Comparison of ENCODE assay signal across 11 mouse cellular contexts in genomic region chr9:102194063-102194462, GRCm38 (mm10).
DNase-seq lines count a peak whose midpoint lies in the region; ATAC-seq and TF ChIP-seq lines count a peak whose summit lies in the region.
"Had no signal": no experiment of that assay in that cellular context is flagged by ENCODE, and none has a peak within 500 bp of the region (broad histone marks: within the 10 kb centered on the region; RNA-seq: fewer than 3 reads in every experiment).

No protein-coding gene starts in this region.

- no peaks in the 10 kb centered on the region for H3K79me2 ChIP-seq in liver, adult 2 months (ENCODE audit: control insufficient read depth, insufficient read depth, low read length)

- peaks cover 79% of the 10 kb centered on the region for H3K4me1 ChIP-seq in forebrain, embryonic 10.5 days
- peaks cover 14% of the 10 kb centered on the region; the same call in 1 of the 2 replicates for H3K4me1 ChIP-seq in forebrain, postnatal 0 days (ENCODE audit: insufficient read depth)
- 0 out of 2 replicates have a peak, but pooled peaks cover 1% of the 10 kb centered on the region for H3K4me1 ChIP-seq in liver, adult 2 months (ENCODE audit: control insufficient read depth, insufficient read depth, low read length)
- H3K4me1 ChIP-seq in hindbrain, postnatal 0 days (ENCODE audit: insufficient read depth, low read length), result peaks cover 10% of the 10 kb centered on the region
- H3K4me1 ChIP-seq: liver, embryonic 15.5 days had no signal

- no peaks in the 10 kb centered on the region for H3K9me3 ChIP-seq in forebrain, embryonic 10.5 days
- H3K9me3 ChIP-seq in forebrain, postnatal 0 days (ENCODE audit: low read length), result no peaks in the 10 kb centered on the region
- no peaks in the 10 kb centered on the region for H3K9me3 ChIP-seq in hindbrain, postnatal 0 days (ENCODE audit: low read length)
- H3K9me3 ChIP-seq: liver, embryonic 15.5 days had no signal

- TF ChIP-seq POLR2A in liver, adult 2 months (IDR thresholded peaks at IDR 0.05; ENCODE audit: extremely low read depth, insufficient read depth, low read length), result no peak

- H3K27ac ChIP-seq in forebrain, embryonic 10.5 days, result peak overlapping the region; percentile 87
- H3K27ac ChIP-seq in forebrain, postnatal 0 days (ENCODE audit: low read depth, low read length), result no peak overlapping the region
- no peak overlapping the region for H3K27ac ChIP-seq in liver, adult 2 months (replicated peaks; ENCODE audit: insufficient read depth, low read depth, low read length)
- H3K27ac ChIP-seq in hindbrain, postnatal 0 days, result no peak overlapping the region
- H3K27ac ChIP-seq: liver, embryonic 15.5 days had no signal

- no peak overlapping the region for H3K4me3 ChIP-seq in forebrain, embryonic 10.5 days
- no peak overlapping the region for H3K4me3 ChIP-seq in forebrain, postnatal 0 days (ENCODE audit: low read depth, low read length)
- H3K4me3 ChIP-seq in liver, adult 2 months (ENCODE audit: insufficient read depth, low read depth, low read length), result no peak overlapping the region
- no peak overlapping the region for H3K4me3 ChIP-seq in hindbrain, postnatal 0 days (ENCODE audit: low read length)
- H3K4me3 ChIP-seq: liver, embryonic 15.5 days had no signal

- 77% methylated on average over 4 of the region's 4 CpGs for WGBS in forebrain, embryonic 10.5 days
- WGBS in forebrain, postnatal 0 days, result 34% methylated on average over 4 of the region's 4 CpGs
- 57% methylated on average over 4 of the region's 4 CpGs for WGBS in liver, adult 2 months
- whole genome bisulfite sequencing in hindbrain, postnatal 0 days, result 57% methylated on average over 4 of the region's 4 CpGs

- ATAC-seq in forebrain, postnatal 0 days, result no peak
- ATAC-seq in hindbrain, postnatal 0 days, result 0 out of 2 replicates have a peak, but pooled peaks have one; percentile 18

- no peak for DNase-seq in forebrain, embryonic 10.5 days (ENCODE audit: extremely low spot score, low spot score)
- no peak for DNase-seq in forebrain, postnatal 0 days
- DNase-seq in liver, adult 2 months (ENCODE audit: extremely low read depth, low read depth, low spot score), result peak; percentile 80
- DNase-seq in liver, result no peak
- peak; percentile 54 to 67 for DNase-seq in adrenal gland, postnatal 36 days
- peak; percentile 52 for DNase-seq in hindbrain, postnatal 0 days (ENCODE audit: low spot score)
- DNase-seq in c-Kit-positive CD71-positive TER-119-positive erythroid progenitor cells, embryonic 14.5 days (ENCODE audit: low spot score), result no peak
- no peak for DNase-seq in urinary bladder, adult 2 months (ENCODE audit: low spot score)
- DNase-seq: cerebellum, adult 9-11 months; gastrocnemius, postnatal 36 days had no signal

- TF ChIP-seq CTCF in forebrain, postnatal 0 days (IDR thresholded peaks at IDR 0.05; ENCODE audit: low read depth), result no peak
- TF ChIP-seq CTCF in liver, adult 2 months (IDR thresholded peaks at IDR 0.05; ENCODE audit: low read depth, low read length), result no peak
- no peak for TF ChIP-seq CTCF in hindbrain, postnatal 0 days (IDR thresholded peaks at IDR 0.05; ENCODE audit: low read depth)

- no peak overlapping the region for H3K9ac ChIP-seq in forebrain, postnatal 0 days
- H3K9ac ChIP-seq in liver, adult 2 months (ENCODE audit: low read depth, low read length), result no peak overlapping the region
- H3K9ac ChIP-seq in hindbrain, postnatal 0 days (replicated peaks; ENCODE audit: low read length), result no peak overlapping the region
- H3K9ac ChIP-seq: liver, embryonic 15.5 days had no signal

- peaks cover 76% of the 10 kb centered on the region for H3K27me3 ChIP-seq in forebrain, embryonic 10.5 days (ENCODE audit: poor library complexity, severe bottlenecking)
- no peaks in the 10 kb centered on the region; the same call in 1 of the 2 replicates for H3K27me3 ChIP-seq in forebrain, postnatal 0 days (ENCODE audit: insufficient read depth, low read length)
- H3K27me3 ChIP-seq in liver, adult 2 months (ENCODE audit: control insufficient read depth, insufficient read depth, low read length), result no peaks in the 10 kb centered on the region
- H3K27me3 ChIP-seq in hindbrain, postnatal 0 days (ENCODE audit: insufficient read depth, low read length), result no peaks in the 10 kb centered on the region
- H3K27me3 ChIP-seq: liver, embryonic 15.5 days had no signal

- no peak overlapping the region for H3K4me2 ChIP-seq in forebrain, postnatal 0 days (ENCODE audit: low read depth)
- H3K4me2 ChIP-seq in hindbrain, postnatal 0 days (ENCODE audit: low read depth, low read length), result no peak overlapping the region
- H3K4me2 ChIP-seq: liver, embryonic 15.5 days had no signal

- peaks cover 9% of the 10 kb centered on the region for H3K36me3 ChIP-seq in forebrain, embryonic 10.5 days (replicated peaks)
- no peaks in the 10 kb centered on the region for H3K36me3 ChIP-seq in forebrain, postnatal 0 days (ENCODE audit: insufficient read depth)
- no peaks in the 10 kb centered on the region for H3K36me3 ChIP-seq in liver, adult 2 months (ENCODE audit: control insufficient read depth, insufficient read depth, low read length)
- H3K36me3 ChIP-seq in hindbrain, postnatal 0 days (ENCODE audit: insufficient read depth, low read length), result peaks cover 6% of the 10 kb centered on the region; the same call in 1 of the 2 replicates
- H3K36me3 ChIP-seq: liver, embryonic 15.5 days had no signal

Comparison
In these comparisons a context has a peak if more than half of its experiments do, and no peak if none do; other contexts are left out.
1. DNase-seq: peak in liver, adult 2 months (single experiment), adrenal gland, postnatal 36 days (2 of 2) and hindbrain, postnatal 0 days (single experiment); none in forebrain, embryonic 10.5 days (single experiment), forebrain, postnatal 0 days (single experiment), liver (single experiment), c-Kit-positive CD71-positive TER-119-positive erythroid progenitor cells, embryonic 14.5 days (single experiment) and urinary bladder, adult 2 months (single experiment).